Mouse (Mus musculus) kidney, adult 2 months (tissue): ENCODE measurements around the gene Cnr2.

Source experiments
- CTCF ChIP-seq: fragments of 200-500 bp; conservative IDR thresholded peaks from 2 replicates; pipeline ENCODE4 v1.5.1; 2011; ENCODE audit warnings: low read depth, mild to moderate bottlenecking, control low read depth, low read length, moderate library complexity, mixed read lengths; ENCODE audit not compliant: insufficient read depth, insufficient read length
- POLR2A ChIP-seq: fragments of 200-500 bp; IDR thresholded peaks from one replicate; pipeline ENCODE4 v1.6.1; 2011; ENCODE audit warnings: low read depth, low read length, control low read depth

- TF ChIP-seq POLR2A (no peak), CTCF (no peak)
Measured at GRCm38 (mm10) chr4:135851942-135852341, 43.3 kb upstream of the Cnr2 start.
